Mouse (Mus musculus) CD4-positive, CD25-positive, alpha-beta regulatory T cell, adult 9 weeks (primary cell): ENCODE results near the gene Tnfrsf11a. TPM values are rescaled to one million over a fixed set of nuclear protein-coding genes. Genes with fewer than 3 reads are reported as not detected.

ENCODE experiments used
- polyA plus RNA-seq: library from polyadenylated mRNA; unstranded; fragments of 100-300 nt; shearing (Covaris generic); gene quantifications from one replicate; pipeline ENCODE4 v1.2.1, GENCODE M21; 2017

Tnfrsf11a gene
- polyA plus RNA-seq, result not detected

DNA sequence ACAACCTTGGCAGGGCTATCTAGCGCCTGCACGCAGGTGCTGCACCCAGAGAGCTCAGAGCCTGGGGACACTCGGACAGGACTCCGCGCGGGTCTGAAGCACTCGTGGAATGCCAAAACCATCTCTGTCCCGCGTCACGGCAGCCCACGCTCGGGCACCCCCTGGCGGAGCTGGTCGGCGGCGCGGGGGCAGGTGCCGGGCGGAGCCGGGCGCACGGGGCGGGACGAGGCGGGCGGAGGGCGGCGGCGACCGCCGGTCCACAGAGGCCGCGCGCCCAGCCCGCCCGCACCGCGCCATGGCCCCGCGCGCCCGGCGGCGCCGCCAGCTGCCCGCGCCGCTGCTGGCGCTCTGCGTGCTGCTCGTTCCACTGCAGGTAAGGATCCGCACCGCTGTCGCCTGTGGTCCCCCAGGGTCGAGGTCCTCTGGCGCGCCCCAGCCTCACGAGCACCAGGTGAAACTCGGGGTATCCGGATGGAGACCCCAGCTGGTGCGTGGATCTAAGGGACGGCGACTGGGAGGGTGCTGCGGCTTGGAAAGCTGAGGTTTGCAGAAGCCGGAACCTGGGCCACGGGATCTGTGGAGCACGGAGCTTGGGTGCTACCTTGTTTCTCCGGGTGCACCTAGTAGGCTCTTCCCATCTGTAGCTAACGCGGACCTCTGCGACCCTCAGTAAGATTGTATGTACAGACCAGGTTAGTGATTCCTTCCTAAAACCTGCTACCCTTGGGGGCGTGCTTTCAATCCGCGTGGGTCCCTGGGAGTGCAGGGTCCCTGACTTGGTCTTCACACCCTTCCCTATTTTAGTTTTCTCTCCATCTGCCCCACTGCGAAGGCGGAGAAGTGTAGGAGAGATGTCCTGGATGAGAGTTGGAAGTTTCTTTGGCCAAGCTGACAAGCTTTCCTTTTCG, at the start of gene Tnfrsf11a:
Gene Tnfrsf11a (plus strand): TSS at position 262 of the 908 bp plus-strand sequence.

Other genes with a start within 250 kb of the Tnfrsf11a start
- 32.8 TPM for gene Pign, start 117.0 kb upstream of the Tnfrsf11a start, polyA plus RNA-seq
- 39.2 TPM for gene Relch, start 116.9 kb upstream of the Tnfrsf11a start, polyA plus RNA-seq
- 5.1 TPM for gene Zcchc2, start 209.7 kb downstream of the Tnfrsf11a start, polyA plus RNA-seq